Comparison of ENCODE assay signal across 19 mouse cellular contexts in genomic region chr1:139951821-139952220, GRCm38 (mm10).
DNase-seq lines count a peak whose midpoint lies in the region; ATAC-seq lines count a peak whose summit lies in the region.
"Had no signal": no experiment of that assay in that cellular context is flagged by ENCODE, and none has a peak within 500 bp of the region (broad histone marks: within the 10 kb centered on the region; RNA-seq: fewer than 3 reads in every experiment).

No protein-coding gene starts in this region.

- H3K9me3 ChIP-seq in forebrain, embryonic 16.5 days (ENCODE audit: control insufficient read depth, low read length), result no peaks in the 10 kb centered on the region
- H3K9me3 ChIP-seq: embryonic facial prominence, embryonic 10.5 days; embryonic facial prominence, embryonic 12.5 days; forebrain, embryonic 13.5 days; forebrain, embryonic 15.5 days had no signal

- ATAC-seq in forebrain, embryonic 16.5 days, result no peak
- ATAC-seq: forebrain, embryonic 13.5 days; forebrain, embryonic 15.5 days had no signal

- no peak overlapping the region for H3K27ac ChIP-seq in forebrain, embryonic 16.5 days (ENCODE audit: low read length)
- H3K27ac ChIP-seq: embryonic facial prominence, embryonic 10.5 days; embryonic facial prominence, embryonic 12.5 days; forebrain, embryonic 13.5 days; forebrain, embryonic 15.5 days had no signal

- 87% methylated on average over 1 of the region's 1 CpGs for WGBS in forebrain, embryonic 16.5 days

- no peaks in the 10 kb centered on the region for H3K27me3 ChIP-seq in forebrain, embryonic 16.5 days (replicated peaks; ENCODE audit: control insufficient read depth, insufficient read depth, low read length)
- H3K27me3 ChIP-seq: embryonic facial prominence, embryonic 12.5 days; forebrain, embryonic 13.5 days; forebrain, embryonic 15.5 days had no signal

- no peaks in the 10 kb centered on the region for H3K36me3 ChIP-seq in forebrain, embryonic 16.5 days (ENCODE audit: control insufficient read depth, insufficient read depth)
- H3K36me3 ChIP-seq: embryonic facial prominence, embryonic 10.5 days; embryonic facial prominence, embryonic 12.5 days; forebrain, embryonic 15.5 days had no signal

- no peak overlapping the region for H3K4me2 ChIP-seq in forebrain, embryonic 16.5 days (ENCODE audit: low read length)
- H3K4me2 ChIP-seq: embryonic facial prominence, embryonic 12.5 days; forebrain, embryonic 13.5 days; forebrain, embryonic 15.5 days had no signal

- no peak overlapping the region for H3K9ac ChIP-seq in forebrain, embryonic 16.5 days (replicated peaks; ENCODE audit: low read depth, low read length)
- H3K9ac ChIP-seq: embryonic facial prominence, embryonic 12.5 days; forebrain, embryonic 13.5 days; forebrain, embryonic 15.5 days had no signal

- no peak overlapping the region for H3K4me3 ChIP-seq in forebrain, embryonic 16.5 days (replicated peaks; ENCODE audit: low read length)
- H3K4me3 ChIP-seq: embryonic facial prominence, embryonic 10.5 days; embryonic facial prominence, embryonic 12.5 days; forebrain, embryonic 13.5 days; forebrain, embryonic 15.5 days had no signal

- no peaks in the 10 kb centered on the region for H3K4me1 ChIP-seq in forebrain, embryonic 16.5 days (replicated peaks; ENCODE audit: control insufficient read depth, insufficient read depth, low read length)
- H3K4me1 ChIP-seq: embryonic facial prominence, embryonic 10.5 days; embryonic facial prominence, embryonic 12.5 days; forebrain, embryonic 13.5 days; forebrain, embryonic 15.5 days had no signal

- intact Hi-C loops in left cerebral cortex, postnatal 14 days (cut with DNase I), result no loop called here

- peak; percentile 3 to 4 for DNase-seq in frontal cortex, adult 2 months (ENCODE audit: extremely low spot score in 1 of 2, low spot score in 1 of 2)
- no peak for DNase-seq in frontal cortex, postnatal 10 days (ENCODE audit: low spot score in 2 of 2)
- peak; percentile 2 to 23 for DNase-seq in left cerebral cortex, postnatal 14 days (ENCODE audit: low spot score in 2 of 2)
- DNase-seq in left cerebral cortex, adult 8-10 months (ENCODE audit: low spot score in 2 of 2), result no peak
- DNase-seq in brain, adult 2 months (ENCODE audit: low read depth, low spot score), result peak; percentile 11
- DNase-seq in telencephalon, adult 2 months (ENCODE audit: low read depth, low spot score), result peak; percentile 2
- DNase-seq: adrenal gland, adult 2 months; adrenal gland, postnatal 10 days; adrenal gland, postnatal 25 days; cerebellum, adult 11-12 months; cerebellum, adult 2 months; cerebellum, adult 9-10 months; cerebellum, postnatal 10 days; cerebellum, postnatal 25 days had no signal

Comparison
In these comparisons a context has a peak if more than half of its experiments do, and no peak if none do; other contexts are left out.
1. DNase-seq: peak in frontal cortex, adult 2 months (2 of 2), left cerebral cortex, postnatal 14 days (2 of 2), brain, adult 2 months (single experiment) and telencephalon, adult 2 months (single experiment); none in frontal cortex, postnatal 10 days (0 of 2) and left cerebral cortex, adult 8-10 months (0 of 2).